Mouse (Mus musculus) liver, embryonic 14.5 days (tissue): Measurements from ENCODE around the gene Rab28. TPM values are rescaled to one million over a fixed set of nuclear protein-coding genes. Genes with fewer than 3 reads are reported as not detected.

Experiments
- ATAC-seq: fragments of 200-750 bp; cut with Nextera tagmentation; 2 replicates; pipeline ENCODE4 v1.8.0; 2017; ENCODE audit warnings: moderate number of reproducible peaks, mild to moderate bottlenecking, moderate library complexity; ENCODE audit not compliant: insufficient read depth
- DNase-seq, 3 experiments: peaks; one replicate each; pipeline ENCODE4 v3.0.0-alpha.2; 2012 to 2013; ENCODE audit warnings: low read depth in 3 of 3, low spot score in 3 of 3
- H3K27ac ChIP-seq: fragments of 300-500 bp; sonication (generic); 2 replicates; pipeline ENCODE4 v1.5.1; 2014; ENCODE audit warnings: moderate library complexity, mild to moderate bottlenecking, control low read depth, inconsistent platforms
- H3K27me3 ChIP-seq: fragments of 300-500 bp; sonication (generic); 2 replicates; pipeline ENCODE4 v1.6.1; 2014; ENCODE audit warnings: mild to moderate bottlenecking, low read length, moderate library complexity; ENCODE audit not compliant: control insufficient read depth, insufficient read depth
- H3K36me3 ChIP-seq: fragments of 300-500 bp; sonication (generic); replicated peaks from 2 replicates; pipeline ENCODE4 v1.6.1; 2014; ENCODE audit warnings: low read depth; ENCODE audit not compliant: control insufficient read depth, insufficient read depth
- H3K4me1 ChIP-seq, 2 experiments: fragments of 200-500 bp in 1 of 2; fragments of 300-500 bp in 1 of 2; sonication (generic) in 1 of 2; replicated peaks; 2 replicates each; pipeline ENCODE4 v1.6.1; 2012 to 2014; ENCODE audit warnings: antibody characterized with exemption in 1 of 2, inconsistent platforms in 1 of 2, low read length in 1 of 2; ENCODE audit not compliant: control insufficient read depth in 2 of 2, insufficient read depth in 2 of 2
- H3K4me2 ChIP-seq: fragments of 300-500 bp; sonication (generic); 2 replicates; pipeline ENCODE4 v1.6.1; 2014; ENCODE audit warnings: low read depth, mild to moderate bottlenecking, control low read depth, moderate library complexity
- H3K4me3 ChIP-seq, 2 experiments: fragments of 200-500 bp in 1 of 2; fragments of 300-500 bp in 1 of 2; sonication (generic) in 1 of 2; 2 replicates each; pipeline ENCODE4 v1.5.1; 2012 to 2014; ENCODE audit warnings: low read depth in 2 of 2, low read length in 2 of 2, mild to moderate bottlenecking in 2 of 2, control low read depth in 1 of 2, inconsistent platforms in 1 of 2, moderate library complexity in 1 of 2; ENCODE audit not compliant: insufficient read depth in 1 of 2
- H3K9ac ChIP-seq: fragments of 300-500 bp; sonication (generic); replicated peaks from 2 replicates; pipeline ENCODE4 v1.6.1; 2014; ENCODE audit warnings: mild to moderate bottlenecking, control low read depth, moderate library complexity
- H3K9me3 ChIP-seq: fragments of 300-500 bp; sonication (generic); 2 replicates; pipeline ENCODE4 v1.6.1; 2016; ENCODE audit warnings: low read length, mixed read lengths; ENCODE audit not compliant: control insufficient read depth
- CTCF ChIP-seq: IDR thresholded peaks from 2 replicates; pipeline ENCODE4 v1.5.1; 2016; ENCODE audit warnings: antibody characterized with exemption, low read depth, control low read depth
- EP300 ChIP-seq: IDR thresholded peaks from 2 replicates; pipeline ENCODE4 v1.6.1; 2016; ENCODE audit warnings: antibody characterized with exemption, low read depth
- WGBS: fragments of 180-500 bp; shearing (Covaris S2); extraction: QIAGEN DNeasy Blood & Tissue Kit; methylation state at CpG from one replicate; pipeline ENCODE4 v1.1.7; 2014; ENCODE audit not compliant: insufficient replicate concordance; 5-methylcytosine and 5-hydroxymethylcytosine counted together
- polyA plus RNA-seq, 2 experiments: library from polyadenylated mRNA; depleted of rRNA in 1 of 2; stranded (reverse) in 1 of 2; unstranded in 1 of 2; fragments of >200 nt; fragmentation: Nextera tagmentation in 1 of 2; extraction: Ambion mirVana in 1 of 2; gene quantifications; 2 replicates each; pipeline versions ENCODE4 v1.2.1 to v1.2.3; 2012 to 2014

Rab28 gene
- polyA plus RNA-seq, 2 experiments, result 10.3 to 18.8 TPM

DNA sequence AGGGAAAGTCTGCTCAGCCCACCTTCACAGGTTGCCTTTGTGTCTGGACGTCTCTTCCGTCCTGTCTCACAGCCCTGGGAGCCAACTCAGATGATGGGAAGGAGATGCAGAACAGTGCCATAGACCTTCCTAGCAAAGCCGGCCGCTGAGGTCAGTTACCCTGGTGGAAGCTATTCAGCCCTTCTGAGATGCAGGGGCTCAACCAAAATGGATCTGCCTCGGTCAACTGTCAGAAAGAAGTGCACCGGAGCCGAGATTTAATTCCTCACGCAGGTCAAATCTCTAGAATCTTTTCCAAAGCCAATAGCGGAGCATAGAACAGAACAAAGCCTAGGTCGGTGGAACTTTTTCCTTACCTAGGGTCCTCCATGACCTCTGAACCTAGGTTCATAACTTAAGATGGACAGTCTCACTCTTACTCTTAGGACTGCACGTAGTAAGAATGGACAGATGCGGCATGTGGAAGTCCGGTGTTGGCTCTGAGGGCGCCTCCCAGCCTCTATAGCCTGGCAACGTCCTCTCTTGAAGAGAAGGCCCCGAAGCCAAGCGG lies 46.3 kb upstream of the Rab28 start:
- Histone ChIP-seq H3K27ac (no peak overlapping the region), H3K36me3 (no peaks in the 10 kb centered on the region), H3K4me1 (no peaks in the 10 kb centered on the region), H3K4me3 (no peak overlapping the region), H3K27me3 (peaks cover 73% of the 10 kb centered on the region), H3K9ac (no peak overlapping the region), H3K4me2 (no peak overlapping the region), H3K9me3 (no peaks in the 10 kb centered on the region)
- TF ChIP-seq EP300, result no peak
- no peak for TF ChIP-seq CTCF
- ATAC-seq, result no peak
- 2% methylated on average over 17 of the region's 17 CpGs for WGBS
- no peak for DNase-seq

DNA sequence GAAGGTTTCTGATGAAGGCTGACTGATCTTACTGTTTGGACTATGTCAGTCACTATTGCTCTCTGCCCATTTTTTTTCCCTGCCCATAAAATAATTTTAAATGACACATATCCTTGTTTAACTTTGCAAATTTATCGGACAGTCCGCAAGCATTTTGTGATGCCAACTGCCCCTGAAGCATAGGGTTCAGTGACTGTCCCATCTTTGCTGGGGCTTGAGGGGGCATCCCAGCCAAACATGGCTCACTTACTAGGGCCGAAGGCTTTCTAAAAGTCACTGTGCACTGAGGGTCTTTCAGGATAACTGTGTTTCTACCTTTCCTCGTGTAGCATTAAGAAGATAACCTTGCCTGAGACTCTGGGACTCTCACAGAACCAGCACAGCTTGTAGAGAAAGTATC lies 44.8 kb upstream of the Rab28 start:
- DNase-seq, result no peak
- Histone ChIP-seq H3K4me3 (no peak overlapping the region), H3K36me3 (no peaks in the 10 kb centered on the region), H3K27me3 (peaks cover 62% of the 10 kb centered on the region), H3K4me2 (no peak overlapping the region), H3K9me3 (no peaks in the 10 kb centered on the region), H3K4me1 (no peaks in the 10 kb centered on the region), H3K9ac (no peak overlapping the region), H3K27ac (no peak overlapping the region)
- no peak for TF ChIP-seq CTCF
- TF ChIP-seq EP300, result no peak
- no peak for ATAC-seq
- 30% methylated on average over 4 of the region's 4 CpGs for WGBS

DNA sequence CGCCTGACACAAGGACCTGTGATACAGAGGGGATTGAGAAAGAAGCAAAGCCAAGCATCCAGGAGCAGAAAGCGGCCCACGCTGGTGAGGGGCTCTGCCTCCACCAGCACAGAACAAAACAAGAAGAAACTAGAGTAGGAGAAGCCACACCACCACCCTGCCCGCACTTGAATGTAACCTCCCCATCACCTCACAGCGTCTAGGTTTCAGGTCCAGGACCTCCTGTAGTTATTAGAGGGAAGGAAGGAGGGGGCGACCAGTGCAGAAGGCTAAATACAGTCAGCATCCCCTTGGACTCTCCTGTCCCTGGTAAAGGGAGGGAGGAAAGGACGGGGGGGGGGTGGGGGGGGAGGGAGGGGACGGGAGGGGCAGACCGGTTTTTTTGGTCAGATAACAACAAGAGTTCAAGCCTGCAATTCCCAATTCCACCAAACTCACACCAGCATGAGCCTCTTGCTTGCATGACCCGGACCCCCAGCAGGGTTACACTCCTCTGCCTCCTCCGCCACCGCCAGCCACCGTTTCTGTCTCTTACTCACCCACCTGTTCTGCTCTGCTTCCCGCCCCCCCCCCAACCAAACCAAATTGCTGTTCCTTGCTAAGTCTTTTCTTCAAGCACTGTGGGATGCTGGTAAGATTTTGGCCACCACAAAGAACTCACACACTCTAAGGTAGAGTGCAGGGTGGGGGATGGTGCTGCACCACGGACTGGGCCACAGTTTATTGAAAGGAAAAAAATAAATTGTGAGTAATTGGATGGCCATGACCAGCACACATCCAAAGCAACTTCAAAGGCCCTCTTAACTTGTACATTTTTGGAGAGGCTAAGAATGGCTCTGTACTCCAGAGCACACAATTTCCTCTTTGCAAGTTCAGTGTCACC lies 37.2 kb upstream of the Rab28 start:
- Histone ChIP-seq H3K4me3 (no peak overlapping the region), H3K4me2 (no peak overlapping the region), H3K9me3 (no peaks in the 10 kb centered on the region), H3K27me3 (peaks cover 9% of the 10 kb centered on the region), H3K36me3 (no peaks in the 10 kb centered on the region), H3K9ac (no peak overlapping the region), H3K4me1 (no peaks in the 10 kb centered on the region), H3K27ac (no peak overlapping the region)
- DNase-seq (no peak), ATAC-seq (no peak)
- WGBS, result 7% methylated on average over 11 of the region's 15 CpGs
- no peak for TF ChIP-seq EP300
- TF ChIP-seq CTCF, result no peak

GRCm38 (mm10) chr5:41744234-41744633 lies 36.3 kb upstream of the Rab28 start:
- ATAC-seq (no peak), DNase-seq (no peak)
- H3K27me3 ChIP-seq, result peaks cover 4% of the 10 kb centered on the region
- H3K4me3 ChIP-seq, result no peak overlapping the region
- no peak overlapping the region for H3K9ac ChIP-seq
- no peak overlapping the region for H3K4me2 ChIP-seq
- no peak overlapping the region for H3K27ac ChIP-seq
- 8% methylated on average over 7 of the region's 7 CpGs for WGBS
- no peaks in the 10 kb centered on the region for H3K36me3 ChIP-seq
- H3K4me1 ChIP-seq, result no peaks in the 10 kb centered on the region
- no peak for TF ChIP-seq EP300
- peak; percentile 22; the same call in 1 of the 2 replicates for TF ChIP-seq CTCF
- H3K9me3 ChIP-seq, result no peaks in the 10 kb centered on the region

- Histone ChIP-seq H3K9me3 (no peaks in the 10 kb centered on the region), H3K36me3 (no peaks in the 10 kb centered on the region), H3K27me3 (no peaks in the 10 kb centered on the region; the same call in 1 of the 2 replicates), H3K4me1 (no peaks in the 10 kb centered on the region), H3K9ac (no peak overlapping the region), H3K27ac (no peak overlapping the region), H3K4me2 (no peak overlapping the region), H3K4me3 (no peak overlapping the region)
- ATAC-seq (no peak), DNase-seq (no peak)
- 32% methylated on average over 6 of the region's 6 CpGs for WGBS
- TF ChIP-seq CTCF, result no peak
- TF ChIP-seq EP300, result no peak
Observed at GRCm38 (mm10) chr5:41738817-41739216, 30.9 kb upstream of the Rab28 start.
